Mouse (Mus musculus) spleen, postnatal 4 days (tissue): ENCODE results near the gene Ddx39.

Source experiments
- DNase-seq, 2 experiments: peaks; one replicate each; pipeline ENCODE4 v3.0.0; 2022; ENCODE audit warnings: low spot score in 2 of 2

Gene Ddx39

GRCm38 (mm10) chr8:83715031-83715690, at the start of gene Ddx39:
Ddx39 (plus strand) TSS chr8:83715177.
- peak; percentile 94 to 95 for DNase-seq

GRCm38 (mm10) chr8:83665969-83666865, 48.8 kb upstream of the Ddx39 start, which contains the start of gene Ptger1:
Ptger1 (plus strand) TSS chr8:83666678.
- DNase-seq, result peak in 1 of 2 experiments; percentile 67

- DNase-seq, result peak in 1 of 2 experiments; percentile 61
Observed at GRCm38 (mm10) chr8:83666866-83667234, 48.1 kb upstream of the Ddx39 start.

GRCm38 (mm10) chr8:83667526-83667925, 47.5 kb upstream of the Ddx39 start:
- DNase-seq, result no peak

- DNase-seq, result peak; percentile 54 to 68
Observed at GRCm38 (mm10) chr8:83668010-83668916, 46.7 kb upstream of the Ddx39 start.

- DNase-seq, result no peak
Observed at GRCm38 (mm10) chr8:83669013-83669412, 46.0 kb upstream of the Ddx39 start.

GRCm38 (mm10) chr8:83672936-83673335, 42.0 kb upstream of the Ddx39 start:
- no peak for DNase-seq

GRCm38 (mm10) chr8:83674497-83674896, 40.5 kb upstream of the Ddx39 start:
- no peak for DNase-seq

GRCm38 (mm10) chr8:83679866-83680265, 35.1 kb upstream of the Ddx39 start:
- DNase-seq, result no peak

GRCm38 (mm10) chr8:83680603-83681002, 34.4 kb upstream of the Ddx39 start:
- no peak for DNase-seq

GRCm38 (mm10) chr8:83681099-83681498, 33.9 kb upstream of the Ddx39 start:
- DNase-seq, result no peak

GRCm38 (mm10) chr8:83684517-83684916, 30.5 kb upstream of the Ddx39 start:
- no peak for DNase-seq

- no peak for DNase-seq
Observed at GRCm38 (mm10) chr8:83689264-83689663, 25.7 kb upstream of the Ddx39 start.

GRCm38 (mm10) chr8:83693609-83694236, 21.3 kb upstream of the Ddx39 start:
- DNase-seq, result no peak

GRCm38 (mm10) chr8:83694369-83695160, 20.4 kb upstream of the Ddx39 start:
- DNase-seq, result no peak

GRCm38 (mm10) chr8:83695351-83696106, 19.4 kb upstream of the Ddx39 start:
- peak in 1 of 2 experiments; percentile 43 for DNase-seq

- peak in 1 of 2 experiments; percentile 20 for DNase-seq
Observed at GRCm38 (mm10) chr8:83697374-83698220, 17.4 kb upstream of the Ddx39 start.

GRCm38 (mm10) chr8:83698291-83698660, 16.7 kb upstream of the Ddx39 start:
- DNase-seq, result peak in 1 of 2 experiments; percentile 68
